Mouse (Mus musculus): ENCODE measurements at regions not wholly inside any gene's neighbourhood (a gene's known extent, or its start where the extent isn't known, plus 50 kb on each side); places are given as distances from the start of the nearest gene placed in this dataset.

- DNase-seq = no peak
Measured at GRCm38 (mm10) chr12:118650483-118651160, 195.5 kb upstream of the Sp8 start.

- no peak for DNase-seq
Measured at GRCm38 (mm10) chr12:118649323-118649973, 196.7 kb upstream of the Sp8 start.

GRCm38 (mm10) chr12:118648673-118649072 lies 197.5 kb upstream of the Sp8 start:
- DNase-seq = no peak

- DNase-seq = no peak
Measured at GRCm38 (mm10) chr12:118647270-118648042, 198.7 kb upstream of the Sp8 start.

GRCm38 (mm10) chr12:118640925-118641324 lies 205.2 kb upstream of the Sp8 start:
- DNase-seq = no peak

GRCm38 (mm10) chr12:118637214-118637613 lies 208.9 kb upstream of the Sp8 start:
- DNase-seq = no peak

- DNase-seq = no peak
Measured at GRCm38 (mm10) chr12:118635456-118635855, 210.7 kb upstream of the Sp8 start.

GRCm38 (mm10) chr12:118630373-118630772 lies 215.8 kb upstream of the Sp8 start:
- no peak for DNase-seq

- DNase-seq = no peak
Measured at GRCm38 (mm10) chr12:118621697-118622485, 224.2 kb upstream of the Sp8 start.

GRCm38 (mm10) chr12:118620847-118621636 lies 225.1 kb upstream of the Sp8 start:
- peak; percentile 61 for DNase-seq

- no peak for DNase-seq
Measured at GRCm38 (mm10) chr12:118597015-118597414, 249.1 kb upstream of the Sp8 start.

GRCm38 (mm10) chr12:118594781-118595574 lies 251.2 kb upstream of the Sp8 start:
- no peak for DNase-seq

GRCm38 (mm10) chr12:118583829-118584628 lies 262.1 kb upstream of the Sp8 start:
- DNase-seq = peak; percentile 20

GRCm38 (mm10) chr12:118569811-118570210 lies 268.6 kb upstream of the Sp4 start:
- no peak for DNase-seq

GRCm38 (mm10) chr12:118566681-118567080 lies 265.4 kb upstream of the Sp4 start:
- DNase-seq = no peak

GRCm38 (mm10) chr12:118564394-118565112 lies 263.3 kb upstream of the Sp4 start:
- no peak for DNase-seq

- no peak for DNase-seq
Measured at GRCm38 (mm10) chr12:118562226-118562625, 261.0 kb upstream of the Sp4 start.

- DNase-seq = no peak
Measured at GRCm38 (mm10) chr12:118549071-118549470, 247.8 kb upstream of the Sp4 start.

GRCm38 (mm10) chr12:118540336-118540735 lies 239.1 kb upstream of the Sp4 start:
- no peak for DNase-seq

Data from heart, postnatal 4 days (tissue).